Mouse (Mus musculus): ENCODE data around the gene Fgd2.

Gene Fgd2

DNA sequence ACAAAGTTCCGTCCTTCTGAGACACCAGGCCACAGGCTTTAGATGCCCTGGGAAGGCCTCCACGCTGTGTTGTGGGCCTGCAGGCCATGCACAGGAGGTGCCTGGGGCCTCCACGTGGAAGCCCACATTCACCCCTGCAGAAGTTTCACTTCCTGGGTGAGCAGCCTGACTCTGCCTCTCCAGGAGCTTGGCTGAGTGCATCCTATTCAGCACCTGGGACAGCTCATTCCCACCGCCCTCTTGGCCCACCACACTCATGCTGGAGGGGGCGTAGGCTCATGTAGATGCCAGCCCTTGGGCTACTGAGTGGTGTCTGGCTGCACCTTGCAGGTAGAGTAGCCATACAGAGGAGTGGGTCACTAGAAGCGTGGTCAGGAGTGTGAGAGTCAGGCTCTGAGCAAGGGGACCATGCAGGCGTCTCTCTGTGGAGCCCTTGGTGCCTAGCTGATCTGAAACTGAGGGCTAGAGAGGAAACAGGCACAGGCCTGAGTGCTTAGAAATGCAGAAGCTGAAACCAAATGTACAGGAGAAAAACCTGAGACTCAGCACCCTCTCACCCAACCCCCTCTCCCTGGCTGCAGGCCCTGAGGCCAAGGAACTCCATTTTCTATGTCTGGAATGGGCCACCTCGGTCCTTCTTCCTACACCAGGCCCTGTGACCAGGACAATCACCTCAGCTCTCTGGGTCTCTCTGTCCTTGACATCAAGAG lies 1.4 kb downstream of the Fgd2 start:
- in situ Hi-C loops (cut with MboI, MseI), result no loop called here

DNA sequence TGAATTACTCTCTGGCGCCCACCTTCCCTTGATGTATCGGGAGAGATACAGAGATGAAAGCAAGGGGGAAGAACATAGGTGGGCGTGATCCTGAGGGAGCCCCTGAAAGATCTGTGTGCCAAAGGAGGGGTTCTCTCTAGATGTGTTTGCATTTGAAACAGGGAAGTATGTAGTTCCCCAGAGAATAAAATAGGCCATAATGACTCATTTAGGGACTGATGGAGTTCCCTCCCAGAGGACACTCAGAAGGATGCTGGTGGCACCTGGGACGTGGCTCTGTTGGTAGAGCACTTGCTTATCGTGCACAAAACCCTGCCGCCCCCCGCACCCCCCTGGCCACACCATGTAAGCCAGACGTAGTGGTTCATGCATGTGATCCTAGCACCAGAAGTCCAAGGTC lies 2.4 kb downstream of the Fgd2 start:
- in situ Hi-C loops (cut with MboI, MseI), result no loop called here

DNA sequence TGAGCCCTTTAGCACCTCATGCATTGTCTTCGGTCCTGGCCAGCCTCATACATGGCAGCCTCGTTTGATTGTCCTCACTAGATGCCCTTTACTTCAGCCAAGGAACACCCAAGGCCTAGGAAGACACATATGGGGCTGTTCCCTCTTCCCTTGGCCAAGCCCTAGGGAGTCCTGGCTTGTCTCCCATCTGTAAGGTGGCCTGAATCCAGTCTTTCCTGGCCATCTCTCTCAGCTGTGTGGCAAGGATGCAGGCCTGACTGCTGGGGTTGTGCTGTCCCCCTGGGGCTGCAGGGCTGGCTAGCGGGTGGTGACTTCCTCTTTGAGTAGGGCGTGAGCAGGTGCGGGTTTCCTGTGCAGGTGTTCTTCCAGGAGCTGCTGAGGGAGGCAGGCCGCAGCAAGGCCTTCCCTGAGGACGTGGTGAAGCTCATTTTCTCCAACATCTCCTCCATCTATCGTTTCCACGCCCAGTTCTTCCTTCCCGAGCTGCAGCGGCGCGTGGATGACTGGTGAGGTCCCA lies 4.4 kb downstream of the Fgd2 start:
- in situ Hi-C loops (cut with MboI, MseI), result no loop called here

DNA sequence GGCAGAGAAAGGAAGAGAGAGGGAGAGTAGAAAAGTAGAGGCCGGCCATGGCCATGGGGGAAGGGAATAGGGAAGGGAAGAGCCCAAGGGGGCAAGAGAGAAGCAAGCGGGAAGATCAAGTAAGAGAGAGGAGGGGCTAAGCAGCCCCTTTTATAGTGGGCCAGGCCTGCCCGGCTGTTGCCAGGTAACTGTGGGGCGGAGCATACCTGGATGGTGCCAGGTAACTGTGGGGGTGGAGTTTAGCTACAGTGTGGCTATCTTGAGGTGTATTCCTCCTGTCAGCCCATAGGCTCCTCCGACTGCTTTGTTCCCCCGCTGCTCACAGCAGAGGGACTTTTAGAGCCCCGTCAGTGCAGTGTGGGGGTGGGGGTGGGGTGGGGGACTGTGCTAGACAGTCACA lies 8.0 kb downstream of the Fgd2 start:
- in situ Hi-C loops (cut with MboI, MseI), result no loop called here

DNA sequence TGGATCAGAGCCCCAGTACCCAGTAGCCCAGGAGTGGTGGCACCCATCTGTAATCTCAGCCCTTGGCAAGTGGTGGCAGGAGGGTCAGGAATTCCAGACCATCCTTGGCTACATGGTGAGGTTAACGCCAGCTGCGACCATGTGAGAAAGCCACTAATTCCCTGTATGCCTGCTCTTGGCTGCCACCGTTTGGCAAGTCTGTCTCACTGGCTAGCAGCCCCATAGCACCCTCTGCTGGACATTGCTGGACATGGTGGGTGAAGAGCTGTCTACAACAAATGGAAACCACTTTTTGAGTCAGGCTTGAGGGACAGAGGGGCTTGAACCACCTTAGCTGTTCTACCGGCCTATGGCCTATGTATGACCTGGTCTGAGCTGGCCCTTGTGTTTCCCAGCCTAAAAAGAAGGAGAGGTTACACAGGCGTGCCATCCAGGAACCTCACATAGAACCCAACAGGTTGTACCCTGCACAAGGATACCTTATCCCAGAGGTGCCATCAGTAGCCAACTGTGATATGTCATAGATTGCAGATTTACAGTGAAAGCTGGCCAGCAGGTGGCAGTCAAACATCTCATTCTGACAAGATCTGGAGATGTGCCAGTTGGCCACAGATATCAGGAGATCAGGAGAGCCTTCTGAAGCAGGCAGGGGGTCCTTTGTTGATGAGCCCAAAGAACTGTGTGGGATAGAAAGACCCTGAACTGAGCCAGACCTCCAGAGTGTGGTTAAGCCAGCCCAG lies 10.4 kb downstream of the Fgd2 start:
- in situ Hi-C loops (cut with MboI, MseI), result loop anchor here (10.0 kb wide), 1 partner anchor 144 kb away; no protein-coding TSS in a partner anchor

DNA sequence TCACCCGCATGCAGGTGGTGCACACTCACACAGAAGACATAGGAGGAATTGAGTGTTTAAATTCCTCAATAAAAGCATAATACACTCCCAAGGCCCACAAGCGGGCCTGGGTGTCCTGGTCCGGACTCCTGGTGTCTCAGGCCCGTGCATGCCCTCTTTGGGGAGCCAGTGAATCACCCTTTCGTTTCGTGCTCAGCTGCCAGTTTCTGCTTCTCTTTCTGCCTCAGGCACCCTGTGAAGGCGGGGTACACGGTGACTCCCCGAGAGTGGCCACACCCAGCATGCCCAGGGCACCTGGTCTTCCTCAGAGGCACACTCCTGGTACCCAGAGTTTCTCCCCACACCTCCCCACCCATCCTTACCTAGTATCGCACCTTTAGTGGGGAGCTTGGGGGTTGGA lies 15.2 kb downstream of the Fgd2 start:
- in situ Hi-C loops (cut with MboI, MseI), result loop anchor here (10.0 kb wide), 1 partner anchor 139 kb away; no protein-coding TSS in a partner anchor

DNA sequence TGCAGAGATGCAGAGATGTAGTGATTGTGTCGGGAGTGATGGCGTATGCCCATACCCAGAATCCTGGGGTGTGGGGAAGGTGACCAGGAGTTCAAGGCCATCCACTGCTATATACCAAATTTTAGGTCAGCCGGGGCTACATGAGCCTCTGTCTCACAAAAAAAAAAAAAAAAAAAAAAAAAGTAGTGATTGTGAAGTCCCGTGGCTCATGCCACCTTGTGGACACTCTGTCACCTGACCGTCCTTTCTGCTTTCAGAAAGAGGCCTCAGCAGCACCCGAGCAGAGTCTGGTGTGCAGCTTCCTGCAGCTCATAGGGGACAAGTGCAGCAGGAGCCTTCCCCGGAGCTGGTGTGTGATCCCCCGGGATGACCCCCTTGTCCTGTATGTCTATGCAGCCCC lies 17.3 kb downstream of the Fgd2 start:
- in situ Hi-C loops (cut with MboI, MseI), result loop anchor here (10.0 kb wide), 1 partner anchor 137 kb away; no protein-coding TSS in a partner anchor

DNA sequence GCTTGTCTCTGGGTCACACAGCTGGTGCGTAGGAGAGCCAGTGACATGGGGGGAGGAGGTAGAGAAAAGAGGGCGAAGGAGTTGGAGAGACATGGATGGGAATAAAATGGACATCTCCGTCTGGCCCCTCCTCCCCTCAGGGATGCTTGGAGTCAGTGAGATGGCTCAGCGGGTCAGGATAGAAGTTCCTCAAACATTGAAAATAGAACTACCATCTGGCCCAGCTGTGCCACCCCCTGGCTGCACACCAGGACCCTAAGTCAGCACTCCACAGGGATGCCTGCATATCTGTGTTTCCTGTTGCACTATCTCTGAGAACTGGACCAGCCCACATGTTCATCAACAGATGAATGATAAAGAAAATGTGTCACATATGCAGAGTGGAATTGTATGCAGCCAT lies 19.5 kb downstream of the Fgd2 start:
- in situ Hi-C loops (cut with MboI, MseI), result no loop called here

DNA sequence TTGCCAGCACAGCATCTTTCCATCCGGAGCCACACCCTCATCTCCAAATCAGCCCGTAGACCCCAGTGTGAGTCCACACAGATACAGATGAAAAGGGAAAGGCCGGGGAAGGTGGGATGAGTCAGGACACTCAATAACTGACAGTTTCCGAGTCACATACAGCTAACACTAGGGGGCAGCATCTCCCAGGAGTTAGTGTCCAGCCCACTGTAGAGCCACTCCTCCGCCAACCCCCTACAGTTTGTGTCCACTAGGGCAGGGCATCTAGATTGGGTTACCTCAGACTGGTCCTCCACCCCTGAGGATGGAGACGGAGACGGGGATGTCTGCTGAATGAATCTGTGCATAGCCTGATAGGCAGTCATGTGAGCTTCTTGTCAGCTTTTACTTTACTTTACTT lies 20.8 kb downstream of the Fgd2 start:
- in situ Hi-C loops (cut with MboI, MseI), result no loop called here

DNA sequence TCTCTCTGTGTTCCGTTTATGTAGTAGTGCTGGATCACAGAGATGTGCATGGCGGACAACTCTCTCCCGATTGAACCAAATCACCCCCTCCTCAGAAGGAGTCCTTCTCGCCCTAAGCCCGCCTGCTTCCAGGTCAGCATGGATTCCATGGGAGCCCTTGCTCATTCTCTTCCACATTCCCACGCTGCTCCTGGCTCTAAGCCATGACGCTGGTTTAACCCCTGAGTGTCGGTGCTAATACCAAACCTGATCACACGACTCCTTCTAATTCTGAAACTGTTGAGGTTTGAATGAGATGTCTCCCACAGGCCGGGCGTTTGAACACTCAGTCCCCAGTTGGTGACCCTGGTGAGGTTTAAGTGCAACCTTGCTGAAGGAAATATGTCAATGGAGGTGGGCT lies 21.7 kb downstream of the Fgd2 start:
- in situ Hi-C loops (cut with MboI, MseI), result no loop called here

DNA sequence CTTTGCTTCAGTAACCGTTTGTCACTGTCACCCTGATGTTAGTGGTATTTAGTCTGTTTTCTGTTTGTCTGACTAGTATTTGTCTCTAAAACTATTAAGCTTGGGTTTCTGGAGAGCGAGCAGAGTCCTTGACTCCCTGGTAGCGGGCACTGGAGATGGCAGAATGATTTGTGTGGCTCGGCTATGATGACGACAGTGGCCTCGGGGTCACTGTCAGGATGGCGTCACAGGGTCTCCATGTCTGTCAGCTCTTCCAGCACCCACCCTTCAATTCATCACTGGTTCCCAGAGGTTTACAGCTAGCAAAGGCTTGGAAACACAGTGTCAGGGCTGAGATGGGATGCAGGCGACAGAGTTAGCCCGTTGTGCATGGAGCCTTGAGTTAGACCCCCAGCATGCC lies 23.2 kb downstream of the Fgd2 start:
- in situ Hi-C loops (cut with MboI, MseI), result no loop called here

DNA sequence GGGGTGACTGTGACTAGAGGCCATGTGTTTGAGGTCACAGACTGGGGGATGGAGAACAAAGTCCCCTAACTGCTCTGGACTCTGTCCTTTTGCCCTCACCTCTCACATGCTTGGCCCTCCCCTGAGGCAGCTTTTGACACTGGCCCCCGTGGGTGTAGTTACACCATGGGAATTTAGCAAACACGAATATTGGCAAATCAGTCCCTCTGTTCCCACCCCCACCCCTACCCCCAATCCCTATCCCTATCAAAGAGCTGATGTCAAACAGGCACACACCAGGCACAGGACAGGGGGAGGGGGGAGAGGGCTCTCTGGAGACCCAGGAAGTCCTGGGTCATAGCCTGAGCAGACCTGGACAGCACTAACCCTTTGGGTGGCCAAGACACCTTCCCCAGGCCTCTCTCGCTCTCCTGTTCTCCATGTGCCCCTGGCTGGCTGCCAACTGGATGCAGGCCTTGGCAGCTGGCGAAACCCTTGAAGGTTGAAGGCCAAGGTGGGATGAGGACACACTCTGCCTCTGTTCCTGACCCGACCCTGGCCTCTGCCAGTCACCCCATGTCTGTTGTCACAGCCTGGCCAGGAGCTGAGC lies 24.2 kb downstream of the Fgd2 start:
- in situ Hi-C loops (cut with MboI, MseI), result no loop called here

DNA sequence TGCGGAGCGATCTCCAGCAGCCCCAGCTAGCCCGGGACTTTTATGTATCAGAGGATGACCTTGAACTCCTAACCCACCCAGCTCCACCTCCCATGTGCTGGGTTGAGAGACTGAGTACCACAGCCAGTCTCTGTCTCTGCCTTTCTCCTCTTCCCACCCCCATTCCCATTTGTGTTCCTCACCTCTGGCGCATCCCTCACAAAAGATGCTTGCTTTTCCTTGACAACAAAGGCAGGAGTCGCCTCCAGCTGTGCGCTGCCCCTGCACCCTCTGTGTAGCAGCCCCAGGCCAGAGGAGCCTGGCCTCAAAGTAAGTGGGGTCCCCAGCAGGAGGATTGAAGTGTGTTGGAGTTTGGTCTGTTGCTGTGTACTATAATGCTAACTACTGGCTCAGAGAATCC lies 25.0 kb downstream of the Fgd2 start:
- in situ Hi-C loops (cut with MboI, MseI), result no loop called here

DNA sequence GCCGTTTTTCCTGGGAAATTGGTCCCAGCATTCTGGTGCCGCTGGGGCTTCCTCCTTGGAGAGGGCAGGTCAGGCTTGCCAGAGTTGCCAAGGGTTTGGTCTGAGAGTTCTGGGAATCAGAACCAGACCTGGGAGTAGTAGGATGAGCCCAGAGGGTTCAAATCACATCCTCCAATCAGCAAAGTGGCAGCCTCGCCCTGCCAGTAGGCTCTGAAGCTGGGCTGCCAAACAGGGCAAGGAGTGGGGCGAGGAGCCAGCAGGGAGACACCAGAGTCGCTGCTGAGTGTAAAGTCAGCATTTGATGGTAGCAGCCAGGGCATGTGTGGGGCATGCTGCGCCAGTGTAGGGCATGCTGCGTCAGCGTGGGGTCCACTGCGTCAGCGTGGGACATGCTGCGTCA lies 28.3 kb downstream of the Fgd2 start:
- in situ Hi-C loops (cut with MboI, MseI), result no loop called here

DNA sequence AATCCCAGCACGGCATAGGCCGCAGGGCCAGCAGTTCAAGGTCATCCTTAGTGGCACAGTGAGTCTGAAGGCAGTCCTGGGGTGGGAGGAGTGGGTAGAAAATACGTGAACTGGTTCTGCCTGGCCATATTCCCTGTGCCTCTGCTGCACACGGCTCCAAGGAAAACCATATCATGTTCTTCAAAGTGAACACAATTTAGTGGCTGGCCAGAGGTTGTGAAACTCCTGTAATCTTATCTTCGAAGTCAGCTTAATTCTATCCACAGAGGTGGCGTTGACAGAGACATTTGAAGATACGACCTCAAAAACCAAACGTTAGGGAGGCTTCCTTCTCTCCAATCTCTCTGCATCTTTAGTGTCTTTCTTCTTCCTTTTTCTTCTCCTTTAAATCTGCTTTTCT lies 30.6 kb downstream of the Fgd2 start:
- in situ Hi-C loops (cut with MboI, MseI), result no loop called here

DNA sequence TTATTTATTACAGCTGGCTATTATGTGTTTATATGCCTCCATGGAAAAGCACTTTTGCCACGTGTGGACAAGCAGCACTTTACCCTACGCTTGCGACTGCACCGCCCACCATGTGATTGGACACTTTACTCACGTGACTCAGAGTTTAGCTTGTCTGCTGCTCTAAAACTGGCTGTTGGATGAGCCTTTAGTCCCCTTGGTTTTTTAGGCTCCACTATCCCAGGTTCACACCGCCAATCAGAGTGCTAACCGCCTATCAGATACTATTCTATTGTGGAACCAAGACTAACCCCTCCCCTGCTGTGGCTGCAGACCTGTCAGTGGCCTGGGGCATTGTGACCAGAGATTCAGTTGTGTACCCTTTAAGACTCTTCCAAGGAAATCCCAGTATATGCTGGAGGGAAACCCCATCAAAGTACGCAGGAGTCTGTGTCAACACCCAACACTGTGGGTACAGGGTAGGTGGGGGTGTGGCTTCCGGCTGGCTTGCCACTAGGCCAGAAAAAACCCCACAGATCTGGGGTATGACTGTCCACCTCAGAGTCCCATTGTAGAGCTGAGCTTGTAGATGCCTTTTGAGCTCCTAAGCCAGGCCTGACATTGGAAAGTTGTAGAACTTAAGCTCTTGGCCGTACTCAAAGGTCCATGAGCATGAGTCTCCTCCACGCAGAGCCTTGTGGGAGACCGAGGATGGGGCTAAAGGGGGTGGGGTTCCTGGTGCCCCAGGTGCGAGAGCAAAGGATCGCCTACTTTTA lies 32.8 kb downstream of the Fgd2 start:
- in situ Hi-C loops (cut with MboI, MseI), result no loop called here

DNA sequence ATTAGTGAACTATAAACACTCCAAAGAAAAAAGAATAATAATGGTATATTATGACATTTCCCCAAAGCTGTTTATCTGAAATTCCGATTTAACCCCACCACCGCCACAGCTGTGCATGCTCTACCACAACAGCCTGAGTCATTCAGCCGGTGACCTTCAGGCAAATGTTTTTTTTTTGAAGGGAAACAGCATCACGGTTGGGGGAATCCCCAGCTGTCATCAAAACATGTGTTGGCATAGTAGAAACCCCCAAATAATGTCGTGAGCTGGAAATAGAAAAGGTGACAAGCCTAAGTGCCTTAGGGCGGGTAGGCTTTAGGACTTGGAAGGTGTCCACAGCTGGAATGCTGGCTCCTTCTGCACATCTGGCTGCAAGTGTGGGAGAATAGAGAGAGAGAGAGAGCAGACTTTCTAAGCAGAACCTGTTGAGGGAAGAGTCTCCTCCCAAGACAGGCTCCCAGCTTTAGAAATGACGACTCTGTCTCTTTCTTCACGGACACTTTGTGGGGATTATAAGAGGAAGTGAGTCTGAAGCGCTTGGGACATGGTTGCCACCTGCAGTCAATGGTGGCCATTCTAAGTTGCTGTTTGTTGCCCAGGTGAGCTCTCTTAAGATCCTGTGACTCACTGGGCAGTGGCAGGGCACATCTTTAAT lies 33.5 kb downstream of the Fgd2 start:
- in situ Hi-C loops (cut with MboI, MseI), result no loop called here

DNA sequence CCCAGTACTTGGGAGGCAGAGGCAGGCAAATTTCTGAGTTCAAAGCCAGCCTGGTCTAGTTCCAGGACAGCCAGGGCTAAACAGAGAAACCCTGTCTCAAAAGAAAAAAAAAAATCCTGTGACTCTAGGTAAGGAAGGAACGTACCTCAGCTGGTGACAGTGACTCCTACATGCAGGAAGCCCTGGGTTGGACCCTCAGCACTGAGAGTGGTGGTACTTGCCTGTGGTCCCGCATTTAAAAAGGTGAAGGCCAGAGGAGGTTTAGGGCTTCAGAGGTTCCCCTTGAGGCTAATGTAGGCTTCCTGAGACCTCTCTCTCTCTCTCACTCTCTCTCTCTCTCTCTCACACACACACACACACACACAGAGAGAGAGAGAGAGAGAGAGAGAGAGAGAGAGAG lies 34.0 kb downstream of the Fgd2 start:
- in situ Hi-C loops (cut with MboI, MseI), result loop anchor here (5.0 kb wide), 1 partner anchor 98 kb away; the partner anchor contains the start of gene Pim1

DNA sequence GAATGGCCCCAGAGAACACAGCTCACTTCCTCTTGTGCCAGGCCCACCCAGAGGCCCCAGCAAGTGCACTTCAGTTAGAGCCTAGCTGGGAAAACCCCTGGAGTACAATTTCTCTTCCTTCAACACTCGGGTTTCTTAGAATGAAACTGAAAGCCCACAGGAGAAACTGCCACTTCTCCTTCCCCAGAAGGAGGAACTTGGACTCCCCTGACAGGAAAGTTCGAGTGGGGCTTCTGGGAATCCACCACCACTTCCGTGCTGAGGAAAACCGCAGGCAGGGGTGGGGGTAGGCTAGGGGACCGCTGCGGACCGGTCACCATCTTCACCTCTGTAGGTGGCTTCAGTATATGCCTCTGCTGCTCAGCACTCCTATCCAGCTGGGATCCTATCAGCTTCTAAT lies 34.7 kb downstream of the Fgd2 start:
- in situ Hi-C loops (cut with MboI, MseI), result loop anchor here (5.0 kb wide), 1 partner anchor 97 kb away; the partner anchor contains the start of gene Pim1

DNA sequence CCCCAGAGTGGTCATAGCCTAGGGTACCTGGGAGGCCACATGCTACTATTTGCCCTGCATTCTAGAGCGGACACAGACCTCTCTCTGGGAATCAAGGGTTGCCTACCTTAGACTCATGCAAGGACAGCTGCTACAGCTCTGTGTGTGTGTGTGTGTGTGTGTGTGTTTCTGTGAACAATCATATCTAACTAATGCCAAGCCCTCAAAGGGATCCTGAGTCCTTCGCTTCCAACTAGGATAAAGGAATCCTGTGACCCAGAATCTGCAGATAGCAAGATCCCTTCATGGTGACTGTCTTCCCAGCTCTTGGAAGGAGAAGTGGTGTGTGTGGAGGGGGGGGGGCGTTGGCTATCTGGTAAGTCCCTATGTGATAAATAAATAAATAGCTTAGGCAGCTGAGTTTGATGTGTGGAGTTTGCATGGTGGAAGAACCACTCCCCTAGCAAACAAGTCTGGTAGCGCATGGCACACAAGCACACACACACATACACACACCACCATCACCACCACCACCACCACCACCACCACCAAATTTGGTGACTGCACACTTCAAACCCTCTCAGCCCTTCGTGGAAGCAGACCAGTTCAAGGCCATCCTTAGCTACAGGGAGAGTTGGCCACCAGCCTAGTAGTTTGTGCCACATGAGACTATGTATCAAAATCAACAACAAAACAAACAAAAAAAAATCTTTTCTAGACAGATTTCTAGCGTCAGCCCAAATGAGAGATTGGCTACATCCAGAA lies 35.5 kb downstream of the Fgd2 start:
- in situ Hi-C loops (cut with MboI, MseI), result loop anchor here (5.0 kb wide), 1 partner anchor 96 kb away; the partner anchor contains the start of gene Pim1
